Mouse (Mus musculus): ENCODE measurements around the gene Atp11a. TPM values are rescaled to one million over a fixed set of nuclear protein-coding genes. Genes with fewer than 3 reads are reported as not detected.

The Atp11a gene
- polyA plus RNA-seq, 1 experiment from 2014 or later: 17.0 TPM

DNA sequence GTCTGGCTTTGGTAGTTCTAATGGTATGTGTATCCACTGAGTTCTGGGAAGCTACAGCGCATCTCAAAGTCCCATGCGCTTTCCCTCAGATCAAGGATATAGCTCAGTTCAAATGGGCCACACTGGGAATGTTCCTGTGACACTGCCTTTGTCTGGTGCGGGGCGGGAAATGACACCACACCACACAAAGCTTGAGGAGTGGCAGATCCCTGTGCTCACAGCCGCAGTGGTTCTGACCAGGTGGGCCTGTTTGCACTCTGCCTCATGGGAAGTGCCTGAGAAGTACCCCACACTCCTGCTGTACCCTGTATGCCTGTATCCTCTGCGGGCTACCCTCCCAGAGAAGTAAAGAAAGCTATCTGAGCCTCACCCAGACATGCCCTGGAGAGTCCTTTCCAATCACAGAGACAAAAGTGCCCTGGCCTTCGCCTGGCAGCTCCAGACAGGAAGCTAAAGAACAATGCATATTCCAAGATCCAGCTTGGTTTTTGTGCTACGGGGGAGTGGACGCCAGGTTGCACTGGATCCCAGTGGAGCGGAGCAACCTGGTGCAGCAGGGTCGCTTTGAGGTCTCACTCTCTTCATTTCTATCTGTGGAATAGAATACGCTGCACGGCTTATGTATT, 147.1 kb downstream of the Atp11a start:
- Histone ChIP-seq H3K9ac (no peak overlapping the region), H3K9me3 (replicated peaks) (no peaks in the 10 kb centered on the region), H3K27me3 (no peaks in the 10 kb centered on the region), H3K36me3 (no peaks in the 10 kb centered on the region), H3K4me2 (no peak overlapping the region), H3K27ac (peak overlapping the region; percentile 54), H3K4me3 (replicated peaks) (no peak overlapping the region), H3K4me1 (peaks cover 31% of the 10 kb centered on the region)
- WGBS: 68% methylated on average over 13 of the region's 13 CpGs
- ATAC-seq (replicated peaks; ENCODE audit: low FRiP score): no peak

DNA sequence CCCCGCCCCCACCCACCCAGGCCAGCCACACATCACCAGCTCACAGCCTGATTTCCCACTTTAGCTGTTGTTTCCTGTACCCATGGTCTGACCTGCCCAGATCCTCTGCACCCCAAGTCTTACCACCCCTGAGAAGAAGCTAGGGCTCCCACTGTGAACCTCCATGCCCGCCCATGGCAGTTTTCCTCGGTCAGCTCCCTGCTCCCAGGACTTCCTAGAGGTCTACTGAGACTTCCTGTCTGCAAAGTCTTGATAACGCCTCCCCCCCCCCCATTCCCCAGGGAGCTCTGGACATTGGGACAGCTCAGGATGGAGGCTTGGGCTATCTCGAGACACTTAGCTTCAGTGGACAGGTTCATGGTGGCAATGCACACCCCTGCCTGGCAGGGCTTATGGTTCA, 148.3 kb downstream of the Atp11a start:
- H3K4me1 ChIP-seq: peaks cover 24% of the 10 kb centered on the region
- H3K4me3 ChIP-seq (replicated peaks): no peak overlapping the region
- peak overlapping the region; percentile 16; the same call in 1 of the 2 replicates for H3K27ac ChIP-seq
- ATAC-seq (replicated peaks; ENCODE audit: low FRiP score): no peak
- no peaks in the 10 kb centered on the region for H3K36me3 ChIP-seq
- WGBS: 81% methylated on average over 5 of the region's 5 CpGs
- H3K9me3 ChIP-seq (replicated peaks): no peaks in the 10 kb centered on the region
- H3K9ac ChIP-seq: no peak overlapping the region
- H3K4me2 ChIP-seq: no peak overlapping the region
- no peaks in the 10 kb centered on the region for H3K27me3 ChIP-seq

DNA sequence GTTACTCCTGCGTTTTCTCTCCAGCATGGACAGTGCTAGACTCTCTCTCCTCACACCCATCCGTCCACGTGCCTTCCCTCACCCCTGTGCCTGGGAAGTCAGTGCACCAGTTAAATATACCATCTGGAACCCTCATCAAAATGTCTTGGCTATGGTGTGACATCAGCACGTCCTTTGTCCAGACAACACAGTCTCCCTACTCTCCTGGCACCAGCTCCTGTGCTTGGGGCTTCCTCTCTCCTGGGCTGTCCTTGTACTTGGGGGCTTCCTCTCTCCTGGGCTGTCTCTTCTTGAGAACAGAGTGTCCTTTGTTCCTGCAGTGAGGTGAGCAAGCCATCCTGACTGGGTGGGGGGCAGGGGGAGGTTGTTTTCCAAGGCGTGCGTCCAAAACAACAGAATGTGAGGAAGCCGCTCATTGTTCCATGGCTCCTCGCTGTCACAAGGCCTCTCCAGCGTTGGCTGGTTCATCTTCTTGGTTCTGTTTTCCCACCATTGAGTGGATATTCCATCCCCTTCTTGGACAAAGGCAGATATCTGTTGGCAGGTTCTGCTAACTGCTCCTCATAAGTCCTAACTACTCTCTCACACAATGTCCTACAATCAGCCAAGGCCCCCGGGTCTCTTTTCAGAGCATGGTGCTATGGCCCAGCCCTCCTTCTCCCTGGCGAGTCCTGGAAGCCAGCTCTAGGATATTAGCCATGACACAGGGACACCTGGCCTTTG, 148.9 kb downstream of the Atp11a start:
- WGBS: 69% methylated on average over 11 of the region's 11 CpGs
- Histone ChIP-seq H3K36me3 (no peaks in the 10 kb centered on the region), H3K4me3 (replicated peaks) (no peak overlapping the region), H3K27me3 (no peaks in the 10 kb centered on the region), H3K4me2 (no peak overlapping the region), H3K9ac (no peak overlapping the region), H3K9me3 (replicated peaks) (no peaks in the 10 kb centered on the region), H3K4me1 (peaks cover 26% of the 10 kb centered on the region), H3K27ac (peak overlapping the region; percentile 16)
- ATAC-seq (replicated peaks; ENCODE audit: low FRiP score): no peak; the same call in 1 of the 2 replicates

DNA sequence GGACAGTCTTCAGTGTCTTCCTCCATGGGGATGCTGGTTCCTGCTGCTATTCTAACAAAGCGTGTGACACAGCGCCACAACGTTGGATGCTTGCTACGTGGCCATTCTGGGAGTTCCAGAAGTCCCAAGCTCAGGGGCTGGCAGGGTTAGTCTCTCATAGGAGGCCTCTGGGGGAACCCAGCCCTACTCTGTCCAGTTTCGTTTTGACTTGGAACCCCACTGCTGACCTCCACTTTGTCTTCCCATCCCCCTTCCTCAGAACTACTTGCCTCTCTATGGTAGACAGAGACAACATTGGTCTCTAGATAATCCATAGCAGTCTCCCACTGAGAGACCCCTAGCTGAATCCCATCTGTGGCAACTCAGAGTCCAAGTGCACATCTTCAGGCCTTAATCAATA, 149.8 kb downstream of the Atp11a start:
- H3K27ac ChIP-seq: no peak overlapping the region

DNA sequence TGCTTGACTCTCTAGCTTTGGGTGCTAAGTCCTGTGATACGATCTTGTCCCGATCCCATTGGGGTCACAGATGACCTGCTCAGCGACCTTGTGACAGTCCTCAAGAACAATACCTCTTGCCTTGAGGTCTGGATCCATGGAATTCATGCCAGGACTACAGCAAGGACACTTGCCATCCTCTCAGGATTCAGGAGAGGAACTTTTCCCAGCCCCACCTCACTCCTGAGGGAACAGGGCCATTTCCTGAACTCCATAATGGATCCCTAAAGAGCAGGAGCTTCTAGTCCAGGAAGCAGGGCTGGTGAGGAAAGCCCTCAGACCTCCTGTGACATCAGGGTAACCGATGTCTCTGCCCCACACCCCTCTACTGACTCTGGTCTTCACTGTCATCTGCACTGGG, 150.9 kb downstream of the Atp11a start:
- WGBS: 63% methylated on average over 4 of the region's 4 CpGs
- Histone ChIP-seq H3K4me1 (peaks cover 44% of the 10 kb centered on the region), H3K27me3 (no peaks in the 10 kb centered on the region)

More for the DNA sequence above, 149.8 kb downstream of the Atp11a start:
- H3K4me2 ChIP-seq: no peak overlapping the region
- no peaks in the 10 kb centered on the region for H3K36me3 ChIP-seq
- no peaks in the 10 kb centered on the region for H3K27me3 ChIP-seq
- no peaks in the 10 kb centered on the region for H3K9me3 ChIP-seq (replicated peaks)
- H3K4me1 ChIP-seq: peaks cover 35% of the 10 kb centered on the region
- no peak overlapping the region for H3K4me3 ChIP-seq (replicated peaks)
- ATAC-seq (replicated peaks; ENCODE audit: low FRiP score): no peak
- WGBS: 80% methylated on average over 5 of the region's 5 CpGs
- no peak overlapping the region for H3K9ac ChIP-seq

DNA sequence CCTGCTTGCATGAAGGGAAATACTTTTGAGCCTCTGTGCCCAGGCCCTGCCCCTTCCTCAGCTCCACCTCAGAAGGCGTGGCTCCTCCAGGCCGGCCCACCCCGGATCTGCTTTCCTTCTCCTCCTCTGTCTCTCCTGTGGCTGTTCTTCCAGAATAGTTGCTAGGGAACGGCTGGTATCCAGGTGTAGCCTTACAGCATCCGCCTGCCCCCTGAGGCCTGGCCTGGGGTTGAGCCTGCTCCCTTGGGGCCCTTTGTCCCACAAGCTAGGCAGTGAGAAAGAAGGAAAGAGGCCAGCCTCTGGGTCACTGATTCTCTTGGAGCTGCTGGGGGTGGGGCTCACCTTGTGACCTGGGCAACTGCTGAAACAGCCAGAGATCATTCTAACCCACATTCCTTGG, 155.2 kb downstream of the Atp11a start:
- ATAC-seq (replicated peaks; ENCODE audit: low FRiP score): peak; percentile 90
- H3K4me3 ChIP-seq (replicated peaks): no peak overlapping the region
- 12% methylated on average over 5 of the region's 5 CpGs for WGBS
- no peaks in the 10 kb centered on the region for H3K9me3 ChIP-seq (replicated peaks)
- H3K27me3 ChIP-seq: no peaks in the 10 kb centered on the region
- H3K27ac ChIP-seq: peak overlapping the region; percentile 83
- no peak overlapping the region for H3K9ac ChIP-seq
- H3K36me3 ChIP-seq: no peaks in the 10 kb centered on the region
- H3K4me2 ChIP-seq: no peak overlapping the region
- peaks cover 37% of the 10 kb centered on the region for H3K4me1 ChIP-seq

More for the DNA sequence above, 150.9 kb downstream of the Atp11a start:
- H3K27ac ChIP-seq: no peak overlapping the region
- no peaks in the 10 kb centered on the region for H3K9me3 ChIP-seq (replicated peaks)
- no peak for ATAC-seq (replicated peaks; ENCODE audit: low FRiP score)
- H3K4me3 ChIP-seq (replicated peaks): no peak overlapping the region
- no peak overlapping the region for H3K9ac ChIP-seq
- no peaks in the 10 kb centered on the region for H3K36me3 ChIP-seq
- no peak overlapping the region for H3K4me2 ChIP-seq

DNA sequence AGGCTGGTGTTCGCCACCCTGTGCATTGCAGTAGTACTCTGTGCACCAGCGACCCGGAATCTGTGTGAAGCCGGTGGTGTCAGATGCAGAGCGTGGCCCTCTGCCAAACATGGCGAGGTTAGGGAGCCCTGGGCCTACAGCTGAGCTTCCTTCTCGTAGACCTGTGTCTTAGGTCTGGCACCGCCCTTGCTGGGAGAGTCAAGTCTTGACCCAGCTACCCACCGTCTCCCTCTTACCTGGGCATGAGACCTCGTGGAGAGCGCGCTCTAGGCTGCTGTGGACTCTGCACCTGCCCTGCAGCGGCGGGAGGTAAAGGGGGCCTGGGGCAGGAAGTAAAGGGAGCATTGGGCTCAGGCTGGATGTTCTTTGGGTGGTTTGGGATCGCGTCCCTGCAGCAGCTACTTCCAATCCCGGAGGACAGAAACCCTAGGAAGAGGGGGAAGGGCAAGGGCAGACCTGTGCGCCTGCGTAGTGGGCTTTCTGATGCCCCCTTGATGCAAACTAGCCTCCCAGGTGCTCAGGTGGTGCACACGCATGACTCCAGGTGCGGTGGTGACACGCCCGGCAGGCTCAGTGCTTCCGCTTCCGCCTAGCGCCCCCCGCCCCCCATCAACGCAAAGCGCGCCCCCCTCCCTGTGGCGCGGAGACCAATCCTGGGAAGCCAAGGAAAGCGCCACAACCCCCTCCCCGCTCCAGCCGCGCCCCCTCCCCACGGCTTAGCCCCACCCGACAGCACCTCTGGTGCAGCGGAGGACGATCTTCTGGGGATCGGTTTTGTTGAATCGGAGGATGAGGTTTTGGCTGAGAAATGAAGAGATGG, 158.6 kb downstream of the Atp11a start:
- WGBS: 14% methylated on average over 36 of the region's 42 CpGs
- Histone ChIP-seq H3K27ac (peak overlapping the region; percentile 56), H3K9ac (peak overlapping the region; percentile 57), H3K4me1 (peaks cover 37% of the 10 kb centered on the region), H3K27me3 (no peaks in the 10 kb centered on the region), H3K9me3 (replicated peaks) (no peaks in the 10 kb centered on the region), H3K4me3 (replicated peaks) (peak overlapping the region; percentile 58), H3K36me3 (no peaks in the 10 kb centered on the region), H3K4me2 (peak overlapping the region; percentile 92)
- peak; percentile 46; the same call in 1 of the 2 replicates for ATAC-seq (replicated peaks; ENCODE audit: low FRiP score)

DNA sequence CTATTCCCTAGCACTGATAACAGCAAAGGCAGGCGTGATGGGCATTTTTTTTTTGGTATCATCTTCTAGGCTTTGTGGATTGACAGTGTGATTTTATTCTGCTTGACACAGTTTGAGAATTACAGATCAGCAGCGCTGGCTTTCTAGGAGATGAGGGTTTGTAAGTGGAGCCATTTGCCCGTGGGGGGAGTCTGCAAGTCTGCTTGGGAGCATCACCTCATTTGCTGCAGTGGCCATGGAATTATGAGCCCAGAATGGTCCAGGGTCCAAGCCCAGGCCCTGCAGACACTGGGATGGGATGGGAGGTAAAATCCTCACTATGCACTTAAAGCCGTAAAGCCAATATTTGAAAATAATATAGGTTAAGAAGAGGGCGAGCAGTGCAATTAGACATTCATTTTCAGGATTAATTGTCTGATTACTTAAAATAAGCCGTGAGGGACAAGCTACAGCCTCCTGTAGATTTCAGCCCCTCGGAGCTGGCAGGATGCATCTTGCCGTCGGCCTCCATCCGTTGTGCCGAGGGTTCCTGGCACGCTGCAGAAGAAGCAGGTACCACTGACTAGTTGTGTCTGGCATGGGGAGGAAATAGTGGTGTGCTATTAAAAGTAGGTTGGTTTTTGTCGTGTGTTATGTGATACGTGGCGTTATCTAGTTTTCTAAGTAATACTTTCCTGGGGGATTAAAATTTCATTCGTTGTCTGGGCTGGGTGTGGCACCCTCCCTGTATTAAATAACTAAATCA, 159.5 kb downstream of the Atp11a start:
- Histone ChIP-seq H3K4me2 (peak overlapping the region; percentile 92), H3K36me3 (no peaks in the 10 kb centered on the region), H3K4me1 (peaks cover 29% of the 10 kb centered on the region), H3K4me3 (replicated peaks) (peak overlapping the region; percentile 58), H3K27ac (no peak overlapping the region), H3K27me3 (no peaks in the 10 kb centered on the region), H3K9ac (peak overlapping the region; percentile 57), H3K9me3 (replicated peaks) (no peaks in the 10 kb centered on the region)
- WGBS: 61% methylated on average over 16 of the region's 16 CpGs
- ATAC-seq (replicated peaks; ENCODE audit: low FRiP score): no peak

DNA sequence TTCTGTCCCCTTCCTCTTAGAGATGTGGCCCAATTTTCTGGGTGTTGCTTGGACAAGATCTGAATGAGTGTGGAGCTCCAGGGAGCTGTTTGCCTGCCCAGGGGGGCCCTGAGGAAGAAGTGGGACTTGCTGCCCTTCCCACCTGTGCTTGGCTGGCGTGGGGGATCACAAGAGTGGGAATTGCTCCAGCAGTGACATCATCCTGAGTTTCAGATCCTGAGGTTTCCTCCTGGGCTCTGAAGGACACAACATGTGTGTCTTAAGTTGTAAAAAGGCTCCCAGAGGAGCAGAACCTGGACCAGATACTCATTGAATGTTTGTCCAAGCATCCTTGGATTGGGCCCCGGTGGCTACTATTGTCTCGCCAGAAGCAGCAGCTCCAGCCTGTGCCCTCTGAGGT, 160.2 kb downstream of the Atp11a start:
- Histone ChIP-seq H3K4me3 (replicated peaks) (no peak overlapping the region), H3K36me3 (no peaks in the 10 kb centered on the region), H3K9ac (no peak overlapping the region), H3K4me1 (peaks cover 22% of the 10 kb centered on the region), H3K27ac (no peak overlapping the region), H3K27me3 (no peaks in the 10 kb centered on the region), H3K9me3 (replicated peaks) (no peaks in the 10 kb centered on the region), H3K4me2 (no peak overlapping the region)
- no peak for ATAC-seq (replicated peaks; ENCODE audit: low FRiP score)
- WGBS: 88% methylated on average over 3 of the region's 3 CpGs

DNA sequence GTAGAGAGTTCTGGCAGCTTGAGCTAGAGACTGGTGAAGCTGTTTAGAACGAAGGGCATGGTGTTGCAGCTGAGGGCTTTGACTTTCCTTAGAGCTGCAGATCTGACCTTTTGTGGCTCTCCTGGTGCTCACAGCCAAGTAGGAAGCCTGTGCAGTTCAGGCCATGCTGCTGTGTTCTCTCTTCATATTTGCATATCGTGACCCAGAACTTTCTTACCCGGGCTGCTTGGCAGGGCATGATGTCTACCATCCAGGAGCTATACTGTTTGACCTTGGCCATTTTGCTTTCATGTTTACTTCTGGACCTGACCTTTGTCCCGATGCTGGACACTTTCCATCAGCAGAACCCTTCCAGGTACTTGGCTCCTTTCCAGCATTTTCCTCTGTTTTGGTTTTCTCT, 161.0 kb downstream of the Atp11a start:
- no peak for ATAC-seq (replicated peaks; ENCODE audit: low FRiP score)
- no peak overlapping the region for H3K27ac ChIP-seq
- H3K4me1 ChIP-seq: peaks cover 17% of the 10 kb centered on the region
- no peak overlapping the region for H3K4me3 ChIP-seq (replicated peaks)
- H3K27me3 ChIP-seq: no peaks in the 10 kb centered on the region
- H3K9me3 ChIP-seq (replicated peaks): no peaks in the 10 kb centered on the region
- H3K4me2 ChIP-seq: no peak overlapping the region
- H3K9ac ChIP-seq: no peak overlapping the region
- 80% methylated on average over 4 of the region's 4 CpGs for WGBS
- no peaks in the 10 kb centered on the region for H3K36me3 ChIP-seq
